Mouse (Mus musculus): ENCODE results near the gene Nup85. TPM values are rescaled to one million over a fixed set of nuclear protein-coding genes. Genes with fewer than 3 reads are reported as not detected.

Nup85 gene
- polyA plus RNA-seq (2012; fragmentation: generic; extraction: Trizol): 100 to 1,000 TPM in 1 of 2 experiments, 10 to 100 TPM in 1; 90.3 to 107 TPM

GRCm38 (mm10) chr11:115564064-115564809, at the start of gene Nup85:
Gene Nup85, plus strand, starts transcription at chr11:115564434.

DNA sequence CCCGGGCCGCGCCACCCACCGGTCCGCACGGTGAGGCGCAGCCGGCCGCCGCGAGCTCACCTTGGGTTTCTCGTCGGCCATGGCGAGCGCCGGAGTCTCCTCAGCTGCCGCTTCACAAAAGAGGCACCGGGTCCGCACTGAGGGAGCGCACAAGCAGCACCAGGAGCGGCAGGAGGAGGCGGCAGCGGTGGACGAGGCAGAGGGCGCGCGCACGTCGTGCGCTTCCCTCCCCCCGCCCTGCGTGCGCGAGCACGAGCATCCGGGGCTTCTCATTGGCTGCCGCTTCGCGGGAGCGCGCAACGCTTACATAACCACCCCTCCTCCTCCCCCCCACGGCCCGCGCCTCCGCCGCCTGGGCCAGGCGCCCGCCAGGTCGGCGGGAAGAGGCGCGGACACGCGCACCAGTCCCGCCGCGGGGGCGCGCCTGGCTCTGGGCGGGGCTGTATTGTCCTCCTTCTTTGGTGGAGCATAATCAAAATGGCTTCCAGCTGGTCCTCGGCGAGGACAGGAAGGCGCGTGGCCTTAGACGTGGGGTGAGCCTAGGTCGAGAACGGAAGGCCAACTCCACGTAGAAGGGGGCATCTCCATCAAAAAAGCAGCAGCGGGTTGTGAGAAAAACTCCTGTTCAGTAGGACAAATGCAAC, 28.1 kb upstream of the Nup85 start, which contains the start of gene Sumo2:
Gene Sumo2 (minus strand): TSS at position 239 of the 644 bp plus-strand sequence.

GRCm38 (mm10) chr11:115603476-115604303, 39.5 kb downstream of the Nup85 start, which contains the start of the genes Mrps7 and Gga3:
Gene Mrps7, plus strand, starts transcription at chr11:115603925.
Gene Gga3, minus strand, starts transcription at chr11:115604051.

GRCm38 (mm10) chr11:115612410-115613137, 48.3 kb downstream of the Nup85 start, which contains the start of gene Mif4gd:
Gene Mif4gd, minus strand, starts transcription at chr11:115612969.

GRCm38 (mm10) chr11:115627705-115628464, 63.7 kb downstream of the Nup85 start, which contains the start of gene Slc25a19:
Gene Slc25a19, minus strand, starts transcription at chr11:115628295.

Other genes starting within 250 kb of the Nup85 start
- under 1 TPM; 0.11 to 0.34 TPM for gene Ush1g, start 242.4 kb upstream of the Nup85 start, polyA plus RNA-seq (2012; fragmentation: generic; extraction: Trizol)
- gene Otop3, start 229.7 kb upstream of the Nup85 start, polyA plus RNA-seq (2012; fragmentation: generic; extraction: Trizol): not detected
- gene Hid1, start 196.7 kb upstream of the Nup85 start, polyA plus RNA-seq (2012; fragmentation: generic; extraction: Trizol): 1 to 10 TPM; 1.9 to 7.6 TPM
- 10 to 100 TPM in 1 of 2 experiments, 1 to 10 TPM in 1; 6.5 to 16.4 TPM for gene Cdr2l, start 182.5 kb upstream of the Nup85 start, polyA plus RNA-seq (2012; fragmentation: generic; extraction: Trizol)
- 100 to 1,000 TPM; 204 to 411 TPM for gene Mrpl58, start 160.7 kb upstream of the Nup85 start, polyA plus RNA-seq (2012; fragmentation: generic; extraction: Trizol)
- gene Atp5h, start 144.5 kb upstream of the Nup85 start, polyA plus RNA-seq (2012; fragmentation: generic; extraction: Trizol): 100 to 1,000 TPM; 816 to 966 TPM
- gene Kctd2, start 144.3 kb upstream of the Nup85 start, polyA plus RNA-seq (2012; fragmentation: generic; extraction: Trizol): 10 to 100 TPM; 24.1 to 58.3 TPM
- not detected for gene Trim80, start 123.9 kb upstream of the Nup85 start, polyA plus RNA-seq (2012; fragmentation: generic; extraction: Trizol)
- gene Slc16a5, start 102.0 kb upstream of the Nup85 start, polyA plus RNA-seq (2012; fragmentation: generic; extraction: Trizol): under 1 TPM; 0.12 to 0.76 TPM
- gene Armc7, start 88.8 kb upstream of the Nup85 start, polyA plus RNA-seq (2012; fragmentation: generic; extraction: Trizol): 10 to 100 TPM in 1 of 2 experiments, 1 to 10 TPM in 1; 3.4 to 13.7 TPM
- gene Nt5c, start 72.6 kb upstream of the Nup85 start, polyA plus RNA-seq (2012; fragmentation: generic; extraction: Trizol): 100 to 1,000 TPM; 130 to 206 TPM
- gene Jpt1, start 50.0 kb upstream of the Nup85 start, polyA plus RNA-seq (2012; fragmentation: generic; extraction: Trizol): 100 to 1,000 TPM; 321 to 516 TPM
- 100 to 1,000 TPM; 150 to 340 TPM for gene Sumo2, start 28.2 kb upstream of the Nup85 start, polyA plus RNA-seq (2012; fragmentation: generic; extraction: Trizol)
- gene Mrps7, start 39.5 kb downstream of the Nup85 start, polyA plus RNA-seq (2012; fragmentation: generic; extraction: Trizol): 100 to 1,000 TPM in 1 of 2 experiments, 10 to 100 TPM in 1; 71.5 to 141 TPM
- gene Gga3, start 39.6 kb downstream of the Nup85 start, polyA plus RNA-seq (2012; fragmentation: generic; extraction: Trizol): 10 to 100 TPM in 1 of 2 experiments, 1 to 10 TPM in 1; 6.0 to 15.0 TPM
- gene Mif4gd, start 48.5 kb downstream of the Nup85 start, polyA plus RNA-seq (2012; fragmentation: generic; extraction: Trizol): 10 to 100 TPM; 13.3 to 37.6 TPM
- gene Slc25a19, start 63.9 kb downstream of the Nup85 start, polyA plus RNA-seq (2012; fragmentation: generic; extraction: Trizol): 10 to 100 TPM; 13.5 to 18.8 TPM
- 10 to 100 TPM; 26.7 to 56.0 TPM for gene Grb2, start 144.2 kb downstream of the Nup85 start, polyA plus RNA-seq (2012; fragmentation: generic; extraction: Trizol)
- gene Tmem94, start 201.0 kb downstream of the Nup85 start, polyA plus RNA-seq (2012; fragmentation: generic; extraction: Trizol): 10 to 100 TPM in 1 of 2 experiments, 1 to 10 TPM in 1; 9.5 to 37.3 TPM
- 10 to 100 TPM in 1 of 2 experiments, 1 to 10 TPM in 1; 6.7 to 23.7 TPM for gene Caskin2, start 249.2 kb downstream of the Nup85 start, polyA plus RNA-seq (2012; fragmentation: generic; extraction: Trizol)